Mouse (Mus musculus): ENCODE measurements at regions not wholly inside any gene's neighbourhood (a gene's known extent, or its start where the extent isn't known, plus 50 kb on each side); places are given as distances from the start of the nearest gene placed in this dataset.
A peak's percentile ranks its signal among the peaks of the same experiment; 100 is the strongest.

DNA sequence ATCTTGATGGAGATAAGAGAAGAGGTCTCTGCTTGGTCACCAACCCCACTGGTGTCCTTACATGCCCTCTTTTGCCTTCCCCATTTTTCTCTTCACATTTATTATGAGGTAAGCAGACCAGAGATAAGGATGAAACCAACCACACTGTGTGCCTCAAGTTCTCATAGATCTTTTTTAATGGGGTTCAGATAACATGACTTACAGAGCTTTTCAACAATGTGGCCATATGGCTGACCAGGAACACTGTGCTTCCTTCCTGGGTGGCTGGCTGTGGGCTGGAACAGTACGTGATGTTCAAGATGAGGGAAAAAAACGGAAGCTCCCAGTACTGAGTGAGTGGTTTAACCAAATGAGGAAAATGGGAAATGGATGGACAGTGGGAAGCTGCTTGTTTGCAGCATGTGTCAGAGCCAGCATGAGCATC lies 319.0 kb upstream of the Npvf start:
- DNase-seq, result no peak
- Histone ChIP-seq H3K4me3 (no peak overlapping the region), H3K27ac (peak overlapping the region; percentile 17; the same call in 1 of the 2 replicates)
- TF ChIP-seq CTCF (IDR thresholded peaks at IDR 0.05), result no peak
- intact Hi-C loops (cut with DNase I), result no loop called here

DNA sequence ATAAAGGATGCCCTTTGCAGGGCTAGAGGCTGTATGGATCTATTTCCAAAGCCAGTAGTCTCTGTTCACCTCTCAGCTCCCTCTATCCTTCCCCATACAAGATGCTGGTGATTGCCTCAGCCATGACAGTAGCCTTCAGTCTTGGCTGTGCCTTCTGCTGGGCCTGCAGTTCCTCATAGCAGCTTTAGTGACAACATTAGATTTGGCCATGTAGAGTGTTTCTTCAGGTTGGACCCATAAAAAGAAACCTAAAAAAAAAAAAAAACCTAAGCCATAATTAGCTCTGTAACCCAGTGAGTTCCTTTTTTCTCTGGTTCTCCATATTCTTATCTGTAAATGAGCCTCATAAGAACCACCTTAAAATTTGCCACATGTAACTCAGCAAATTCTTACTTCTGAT lies 319.6 kb upstream of the Npvf start:
- H3K4me3 ChIP-seq, result no peak overlapping the region
- no peak for DNase-seq
- no peak for TF ChIP-seq CTCF (IDR thresholded peaks at IDR 0.05)
- H3K27ac ChIP-seq, result peak overlapping the region; percentile 17
- intact Hi-C loops (cut with DNase I), result no loop called here

GRCm38 (mm10) chr6:50974961-50975360 lies 320.7 kb upstream of the Npvf start:
- no peak overlapping the region for H3K27ac ChIP-seq
- TF ChIP-seq CTCF (IDR thresholded peaks at IDR 0.05), result no peak
- intact Hi-C loops (cut with DNase I), result no loop called here
- no peak for DNase-seq
- no peak overlapping the region for H3K4me3 ChIP-seq

DNA sequence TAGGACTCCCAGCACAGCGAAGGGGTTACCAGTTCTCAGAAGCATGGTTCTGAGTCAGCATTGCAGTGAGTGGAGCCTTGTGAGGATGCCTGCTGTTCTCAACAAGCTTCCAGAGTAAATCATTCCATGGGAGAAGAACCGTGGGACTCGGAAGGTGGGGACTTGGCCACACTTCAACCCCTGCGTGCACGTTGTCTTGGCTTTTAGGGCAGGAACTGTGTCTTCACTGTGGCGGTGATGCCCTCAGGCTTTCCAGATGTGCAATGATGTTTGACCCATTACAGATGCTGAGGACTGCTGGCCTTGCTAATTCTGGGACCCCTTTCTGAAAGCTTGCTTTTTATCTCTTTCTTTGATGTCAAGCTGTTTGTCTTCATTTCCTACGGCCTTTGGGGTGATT lies 322.7 kb upstream of the Npvf start:
- intact Hi-C loops (cut with DNase I), result no loop called here
- Histone ChIP-seq H3K27ac (peak overlapping the region; percentile 79), H3K4me3 (no peak overlapping the region)
- TF ChIP-seq CTCF (IDR thresholded peaks at IDR 0.05), result no peak
- DNase-seq, result no peak

- no peak for DNase-seq
- intact Hi-C loops (cut with DNase I), result no loop called here
- Histone ChIP-seq H3K27ac (peak overlapping the region; percentile 79), H3K4me3 (no peak overlapping the region)
- no peak for TF ChIP-seq CTCF (IDR thresholded peaks at IDR 0.05)
Measured at GRCm38 (mm10) chr6:50977381-50977780, 323.1 kb upstream of the Npvf start.

DNA sequence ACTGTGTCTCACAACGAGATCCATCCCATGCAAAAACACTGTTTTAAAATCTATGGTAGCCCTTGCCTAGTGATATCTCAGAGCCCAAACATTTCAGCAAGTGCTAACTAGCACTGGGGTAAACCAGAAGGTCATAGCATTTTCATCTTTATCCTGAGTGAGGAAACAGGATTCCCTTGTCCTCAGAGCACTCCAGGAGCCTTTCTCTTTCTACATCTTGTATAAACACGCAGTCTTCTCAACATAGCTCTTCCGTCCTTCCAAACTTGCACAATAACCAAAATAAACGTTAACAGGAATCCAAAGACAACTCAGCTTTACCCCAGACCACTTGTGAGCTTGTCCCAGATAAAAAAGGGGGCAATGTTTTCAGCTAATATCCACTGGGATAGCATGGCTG lies 323.8 kb upstream of the Npvf start:
- no peak for TF ChIP-seq CTCF (IDR thresholded peaks at IDR 0.05)
- H3K27ac ChIP-seq, result peak overlapping the region; percentile 79
- DNase-seq, result no peak
- intact Hi-C loops (cut with DNase I), result loop anchor here (2.0 kb wide), 1 partner anchor 59 kb away; no protein-coding TSS in a partner anchor
- H3K4me3 ChIP-seq, result no peak overlapping the region

DNA sequence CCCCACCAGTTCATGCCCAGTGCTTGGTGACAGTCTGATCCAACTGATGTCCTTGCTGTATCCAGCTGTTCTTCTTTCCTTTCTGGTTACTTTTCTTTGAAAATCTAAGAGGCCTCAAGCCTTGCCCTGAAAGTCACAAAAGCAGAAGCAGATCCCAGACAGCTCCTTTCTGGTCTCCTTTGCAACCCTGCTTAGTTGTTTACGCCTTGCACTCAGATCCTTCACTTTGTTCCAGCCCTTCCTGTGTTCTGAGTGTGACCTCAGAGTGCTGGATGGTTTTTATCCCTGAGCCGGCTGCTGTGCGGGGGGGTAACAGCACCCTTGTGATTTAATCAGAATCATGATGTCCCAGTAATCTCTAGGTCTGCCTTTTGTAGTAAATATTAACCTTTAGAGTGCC lies 324.3 kb upstream of the Npvf start:
- H3K27ac ChIP-seq, result peak overlapping the region; percentile 79
- DNase-seq, result peak; percentile 57
- TF ChIP-seq CTCF (IDR thresholded peaks at IDR 0.05), result no peak
- H3K4me3 ChIP-seq, result no peak overlapping the region
- intact Hi-C loops (cut with DNase I), result loop anchor here (2.0 kb wide), 1 partner anchor 58 kb away; no protein-coding TSS in a partner anchor

DNA sequence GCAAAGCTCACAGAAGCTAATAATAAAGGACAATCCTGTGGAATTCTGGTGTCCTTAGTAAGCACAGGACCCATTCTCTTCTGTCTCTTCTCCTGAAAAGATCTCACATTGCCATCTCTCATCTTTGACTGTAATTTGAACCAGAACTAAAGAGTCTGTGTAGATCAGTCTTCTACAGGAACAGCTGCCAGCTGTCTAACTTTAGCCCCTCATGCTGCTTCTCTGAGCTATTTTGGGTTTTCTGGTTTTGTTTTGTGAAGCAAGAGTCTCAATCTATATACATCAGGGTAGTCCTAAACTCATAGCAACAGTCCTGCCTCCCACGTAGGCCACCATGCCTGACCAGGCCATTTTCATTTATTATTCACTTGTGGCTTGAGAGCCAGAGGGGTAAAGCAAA lies 325.5 kb upstream of the Npvf start:
- intact Hi-C loops (cut with DNase I), result loop anchor here (2.0 kb wide), 1 partner anchor 57 kb away; no protein-coding TSS in a partner anchor
- TF ChIP-seq CTCF (IDR thresholded peaks at IDR 0.05), result no peak
- no peak for DNase-seq
- Histone ChIP-seq H3K4me3 (no peak overlapping the region), H3K27ac (peak overlapping the region; percentile 79)

GRCm38 (mm10) chr6:50980311-50980710 lies 326.1 kb upstream of the Npvf start:
- H3K4me3 ChIP-seq, result no peak overlapping the region
- no peak for DNase-seq
- 0 out of 2 replicates have a peak overlapping the region, but pooled peaks have one; percentile 5 for H3K27ac ChIP-seq
- TF ChIP-seq CTCF (IDR thresholded peaks at IDR 0.05), result no peak
- intact Hi-C loops (cut with DNase I), result no loop called here

- no peak for TF ChIP-seq CTCF (IDR thresholded peaks at IDR 0.05)
- intact Hi-C loops (cut with DNase I), result no loop called here
- H3K4me3 ChIP-seq, result no peak overlapping the region
- no peak overlapping the region for H3K27ac ChIP-seq
- DNase-seq, result no peak
Measured at GRCm38 (mm10) chr6:50981702-50982309, 327.6 kb upstream of the Npvf start.

DNA sequence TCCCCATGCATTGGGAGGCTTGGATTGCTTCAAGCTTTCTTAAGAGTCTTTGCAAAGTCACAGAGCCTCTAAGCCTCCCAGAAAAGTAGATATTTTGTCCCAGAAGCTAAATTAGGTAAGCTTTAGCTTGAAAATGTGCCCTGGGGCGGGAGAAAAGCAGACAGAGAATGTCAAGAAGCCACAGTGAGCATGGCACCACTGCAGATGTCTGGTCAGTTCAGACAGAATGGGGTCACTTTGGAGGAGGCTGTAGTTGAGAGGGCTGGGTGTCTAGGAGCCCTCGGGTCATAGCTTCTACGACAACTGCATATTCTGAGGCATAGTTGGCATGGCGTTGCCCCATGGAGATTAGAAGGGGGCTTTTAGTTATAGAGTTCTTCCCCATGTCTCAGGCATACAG lies 328.6 kb upstream of the Npvf start:
- Histone ChIP-seq H3K4me3 (no peak overlapping the region), H3K27ac (no peak overlapping the region)
- no peak for DNase-seq
- intact Hi-C loops (cut with DNase I), result no loop called here
- no peak for TF ChIP-seq CTCF (IDR thresholded peaks at IDR 0.05)

GRCm38 (mm10) chr6:50983511-50984099 lies 329.4 kb upstream of the Npvf start:
- no peak for TF ChIP-seq CTCF (IDR thresholded peaks at IDR 0.05)
- intact Hi-C loops (cut with DNase I), result no loop called here
- DNase-seq, result no peak
- Histone ChIP-seq H3K27ac (no peak overlapping the region), H3K4me3 (no peak overlapping the region)

- Histone ChIP-seq H3K27ac (0 out of 2 replicates have a peak overlapping the region, but pooled peaks have one; percentile 28), H3K4me3 (peak overlapping the region; percentile 13)
- TF ChIP-seq CTCF (IDR thresholded peaks at IDR 0.05), result no peak
- no peak for DNase-seq
- intact Hi-C loops (cut with DNase I), result no loop called here
Measured at GRCm38 (mm10) chr6:50984157-50984905, 330.1 kb upstream of the Npvf start.

Data from gastrocnemius, adult 2 months (tissue).